In genomic region chr11:71004316-71004773, GRCm38 (mm10) we compare ENCODE assay signal across 8 mouse cellular contexts. TPM values are rescaled to one million over a fixed set of nuclear protein-coding genes. Genes with fewer than 3 reads are reported as not detected.
A peak's percentile ranks its signal among the peaks of the same experiment; 100 is the strongest.
DNase-seq lines count a peak whose midpoint lies in the region; ATAC-seq lines count a peak whose summit lies in the region.

TSS of gene Dhx33 (minus strand) at chr11:71004437.

- peak; percentile 95 to 96 for DNase-seq in B cell, adult 2 months
- peak; percentile 100 for DNase-seq in brain, adult 2 months (ENCODE audit: low read depth, low spot score)
- peak; percentile 99 for DNase-seq in heart, embryonic 10.5 days (ENCODE audit: low spot score)
- peak; percentile 94 for DNase-seq in liver
- peak; percentile 95 for DNase-seq in spleen, postnatal 4 days (ENCODE audit: low spot score in 2 of 2)

- under 1% methylated on average over 35 of the region's 35 CpGs for WGBS in heart, embryonic 10.5 days
- under 1% methylated on average over 34 of the region's 35 CpGs for WGBS in kidney, embryonic 15.5 days

- H3K27me3 ChIP-seq in heart, embryonic 10.5 days (ENCODE audit: insufficient read depth, poor library complexity, severe bottlenecking): no peaks in the 10 kb centered on the region
- no peaks in the 10 kb centered on the region for H3K27me3 ChIP-seq in kidney, embryonic 15.5 days

- peak within 1 kb of the TSS; percentile 86 for H3K4me3 ChIP-seq in heart, embryonic 10.5 days
- H3K4me3 ChIP-seq in kidney, embryonic 15.5 days (replicated peaks): peak within 1 kb of the TSS; percentile 90

- peaks cover 32% of the 10 kb centered on the region for H3K36me3 ChIP-seq in heart, embryonic 10.5 days
- H3K36me3 ChIP-seq in kidney, embryonic 15.5 days: peaks cover 43% of the 10 kb centered on the region

- peaks cover 15% of the 10 kb centered on the region for H3K4me1 ChIP-seq in heart, embryonic 10.5 days
- H3K4me1 ChIP-seq in kidney, embryonic 15.5 days: peaks cover 16% of the 10 kb centered on the region

- peak within 1 kb of the TSS; percentile 78 for H3K4me2 ChIP-seq in kidney, embryonic 15.5 days

- H3K9me3 ChIP-seq in heart, embryonic 10.5 days: no peaks in the 10 kb centered on the region
- no peaks in the 10 kb centered on the region for H3K9me3 ChIP-seq in kidney, embryonic 15.5 days (replicated peaks)

- peak; percentile 96 for ATAC-seq in erythroblast, adult 5-6 weeks (replicated peaks; ENCODE audit: low FRiP score, poor library complexity, severe bottlenecking)
- peak; percentile 99 for ATAC-seq in kidney, embryonic 15.5 days (replicated peaks; ENCODE audit: low FRiP score)
- ATAC-seq in monocyte, adult 5-6 weeks (replicated peaks; ENCODE audit: insufficient number of reproducible peaks, low FRiP score, low TSS enrichment, poor library complexity, severe bottlenecking): peak; percentile 99

- H3K27ac ChIP-seq in heart, embryonic 10.5 days: peak within 1 kb of the TSS; percentile 82
- H3K27ac ChIP-seq in kidney, embryonic 15.5 days: peak within 1 kb of the TSS; percentile 87

- H3K9ac ChIP-seq in kidney, embryonic 15.5 days: peak within 1 kb of the TSS; percentile 76

RNA-seq across cellular contexts. Expression of gene Dhx33, which starts in this region (rescaled TPM):
- 2.3 and 3.3 TPM in 2 replicates for total RNA-seq in erythroblast, adult 5-6 weeks (2015; ENCODE audit: low replicate concordance)
- 5.6 and 6.6 TPM in 2 replicates for total RNA-seq in erythroblast, adult 5-6 weeks (2017; ENCODE audit: low replicate concordance)
- 21.0 and 23.3 TPM in 2 replicates for polyA plus RNA-seq in heart, embryonic 10.5 days (2016; fragmentation: Nextera tagmentation; extraction: Ambion mirVana)
- polyA plus RNA-seq in kidney, embryonic 15.5 days (2015; fragmentation: Nextera tagmentation; extraction: Ambion mirVana): 22.1 and 22.9 TPM in 2 replicates
- total RNA-seq in monocyte, adult 5-6 weeks (2017): 11.4 to 25.4 TPM (median 19.8 TPM) in 3 replicates

Comparison
In these comparisons a context has a peak if more than half of its experiments do, and no peak if none do; other contexts are left out.
1. Peak in every context shown above with its lines: DNase-seq, ATAC-seq, H3K4me3 ChIP-seq and H3K27ac ChIP-seq.